Mouse (Mus musculus): ENCODE data around the gene Haus5. TPM values are rescaled to one million over a fixed set of nuclear protein-coding genes. Genes with fewer than 3 reads are reported as not detected.

The Haus5 gene
- polyA plus RNA-seq, 1 experiment from 2014 or later: 35.8 TPM

Other genes starting within 250 kb of the Haus5 start
- gene Hcst, start 245.1 kb downstream of the Haus5 start, polyA plus RNA-seq (2014; fragmentation: Nextera tagmentation; extraction: Ambion mirVana): 0.61 TPM in 1 of 2 replicates, not detected in the other
- 1.2 and 1.4 TPM in 2 replicates for gene Nfkbid, start 243.3 kb downstream of the Haus5 start, polyA plus RNA-seq (2014; fragmentation: Nextera tagmentation; extraction: Ambion mirVana)
- 467 and 579 TPM in 2 replicates for gene Aplp1, start 219.5 kb downstream of the Haus5 start, polyA plus RNA-seq (2014; fragmentation: Nextera tagmentation; extraction: Ambion mirVana)
- gene Kirrel2, start 207.3 kb downstream of the Haus5 start, polyA plus RNA-seq (2014; fragmentation: Nextera tagmentation; extraction: Ambion mirVana): 0.65 and 0.79 TPM in 2 replicates
- 0.10 TPM in 1 of 2 replicates, not detected in the other for gene Nphs1, start 206.7 kb downstream of the Haus5 start, polyA plus RNA-seq (2014; fragmentation: Nextera tagmentation; extraction: Ambion mirVana)
- not detected in 2 replicates for gene Prodh2, start 171.4 kb downstream of the Haus5 start, polyA plus RNA-seq (2014; fragmentation: Nextera tagmentation; extraction: Ambion mirVana)
- 63.5 and 98.4 TPM in 2 replicates for gene Arhgap33, start 129.9 kb downstream of the Haus5 start, polyA plus RNA-seq (2014; fragmentation: Nextera tagmentation; extraction: Ambion mirVana)
- 8.6 and 10.1 TPM in 2 replicates for gene Hspb6, start 112.8 kb downstream of the Haus5 start, polyA plus RNA-seq (2014; fragmentation: Nextera tagmentation; extraction: Ambion mirVana)
- gene Proser3, start 112.7 kb downstream of the Haus5 start, polyA plus RNA-seq (2014; fragmentation: Nextera tagmentation; extraction: Ambion mirVana): 6.2 and 7.1 TPM in 2 replicates
- 47.6 and 59.0 TPM in 2 replicates for gene Lin37, start 105.2 kb downstream of the Haus5 start, polyA plus RNA-seq (2014; fragmentation: Nextera tagmentation; extraction: Ambion mirVana)
- gene U2af1l4, start 101.7 kb downstream of the Haus5 start, polyA plus RNA-seq (2014; fragmentation: Nextera tagmentation; extraction: Ambion mirVana): 132 and 135 TPM in 2 replicates
- gene Gm49396, start 101.7 kb downstream of the Haus5 start, polyA plus RNA-seq (2014; fragmentation: Nextera tagmentation; extraction: Ambion mirVana): 7.0 and 10.7 TPM in 2 replicates
- gene Psenen, start 101.4 kb downstream of the Haus5 start, polyA plus RNA-seq (2014; fragmentation: Nextera tagmentation; extraction: Ambion mirVana): 121 and 143 TPM in 2 replicates
- 1.7 and 6.4 TPM in 2 replicates for gene Igflr1, start 99.6 kb downstream of the Haus5 start, polyA plus RNA-seq (2014; fragmentation: Nextera tagmentation; extraction: Ambion mirVana)
- gene Kmt2b, start 76.3 kb downstream of the Haus5 start, polyA plus RNA-seq (2014; fragmentation: Nextera tagmentation; extraction: Ambion mirVana): 8.7 and 9.6 TPM in 2 replicates
- gene Zbtb32, start 66.1 kb downstream of the Haus5 start, polyA plus RNA-seq (2014; fragmentation: Nextera tagmentation; extraction: Ambion mirVana): 0.12 and 0.34 TPM in 2 replicates
- 0.20 and 0.25 TPM in 2 replicates for gene Upk1a, start 52.1 kb downstream of the Haus5 start, polyA plus RNA-seq (2014; fragmentation: Nextera tagmentation; extraction: Ambion mirVana)
- 909 and 1,141 TPM in 2 replicates for gene Cox6b1, start 38.8 kb downstream of the Haus5 start, polyA plus RNA-seq (2014; fragmentation: Nextera tagmentation; extraction: Ambion mirVana)
- not detected in 2 replicates for gene Etv2, start 29.1 kb downstream of the Haus5 start, polyA plus RNA-seq (2014; fragmentation: Nextera tagmentation; extraction: Ambion mirVana)
- gene Rbm42, start 14.7 kb downstream of the Haus5 start, polyA plus RNA-seq (2014; fragmentation: Nextera tagmentation; extraction: Ambion mirVana): 120 and 133 TPM in 2 replicates
- not detected in 2 replicates for gene Pmis2, start 6.6 kb upstream of the Haus5 start, polyA plus RNA-seq (2014; fragmentation: Nextera tagmentation; extraction: Ambion mirVana)
- gene 2200002J24Rik, start 33.9 kb upstream of the Haus5 start, polyA plus RNA-seq (2014; fragmentation: Nextera tagmentation; extraction: Ambion mirVana): not detected in 2 replicates
- 0.84 and 1.2 TPM in 2 replicates for gene Atp4a, start 47.2 kb upstream of the Haus5 start, polyA plus RNA-seq (2014; fragmentation: Nextera tagmentation; extraction: Ambion mirVana)
- 228 and 286 TPM in 2 replicates for gene Tmem147, start 64.5 kb upstream of the Haus5 start, polyA plus RNA-seq (2014; fragmentation: Nextera tagmentation; extraction: Ambion mirVana)
- gene Gapdhs, start 78.7 kb upstream of the Haus5 start, polyA plus RNA-seq (2014; fragmentation: Nextera tagmentation; extraction: Ambion mirVana): 0.57 and 0.59 TPM in 2 replicates
- gene Sbsn, start 86.5 kb upstream of the Haus5 start, polyA plus RNA-seq (2014; fragmentation: Nextera tagmentation; extraction: Ambion mirVana): 1.3 and 2.0 TPM in 2 replicates
- 0.74 and 0.88 TPM in 2 replicates for gene Dmkn, start 98.8 kb upstream of the Haus5 start, polyA plus RNA-seq (2014; fragmentation: Nextera tagmentation; extraction: Ambion mirVana)
- gene Krtdap, start 122.9 kb upstream of the Haus5 start, polyA plus RNA-seq (2014; fragmentation: Nextera tagmentation; extraction: Ambion mirVana): 1.1 TPM in 1 of 2 replicates, not detected in the other
- 0.11 and 0.46 TPM in 2 replicates for gene Ffar2, start 158.8 kb upstream of the Haus5 start, polyA plus RNA-seq (2014; fragmentation: Nextera tagmentation; extraction: Ambion mirVana)
- gene Ffar3, start 191.2 kb upstream of the Haus5 start, polyA plus RNA-seq (2014; fragmentation: Nextera tagmentation; extraction: Ambion mirVana): not detected in 2 replicates
- gene Ffar1, start 196.6 kb upstream of the Haus5 start, polyA plus RNA-seq (2014; fragmentation: Nextera tagmentation; extraction: Ambion mirVana): not detected in 2 replicates
- gene Cd22, start 215.3 kb upstream of the Haus5 start, polyA plus RNA-seq (2014; fragmentation: Nextera tagmentation; extraction: Ambion mirVana): not detected in 2 replicates
- gene Mag, start 249.9 kb upstream of the Haus5 start, polyA plus RNA-seq (2014; fragmentation: Nextera tagmentation; extraction: Ambion mirVana): 1.0 and 1.7 TPM in 2 replicates